ENCODE assay signal across 42 mouse cellular contexts in the genomic region with DNA sequence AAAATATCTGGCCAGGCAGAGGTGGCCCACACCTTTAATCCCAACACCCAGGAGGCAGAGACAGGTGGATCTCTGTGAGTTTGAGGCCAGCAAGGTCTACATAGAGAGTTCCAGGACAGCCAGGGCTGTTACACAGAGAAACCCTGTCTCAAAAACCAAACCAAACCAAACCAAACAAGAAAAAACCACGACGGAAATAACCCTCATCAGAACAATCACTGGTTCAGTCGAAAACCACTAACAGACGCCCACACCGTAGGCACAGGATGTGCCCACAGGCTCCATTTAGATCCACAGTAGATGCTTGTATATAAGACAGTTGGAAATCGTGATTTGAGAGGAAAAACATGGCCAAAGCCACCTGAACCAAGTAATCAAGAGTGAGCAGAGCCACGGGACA. TPM values are rescaled to one million over a fixed set of nuclear protein-coding genes. Genes with fewer than 3 reads are reported as not detected.
DNase-seq lines count a peak whose midpoint lies in the region; ATAC-seq lines count a peak whose summit lies in the region.
"Had no signal": no experiment of that assay in that cellular context is flagged by ENCODE, and none has a peak within 500 bp of the region (broad histone marks: within the 10 kb centered on the region; RNA-seq: fewer than 3 reads in every experiment).

No protein-coding gene starts in this region.

- peak; percentile 87 for ATAC-seq in activated CD4-positive, CD25-positive, alpha-beta regulatory T cell, adult 4 months
- ATAC-seq in megakaryocyte progenitor cell, adult 5-6 weeks (replicated peaks; ENCODE audit: poor library complexity): peak; percentile 34; the same call in 1 of the 2 replicates
- ATAC-seq: forebrain, postnatal 0 days; midbrain, embryonic 16.5 days; Patski had no signal

- peak; percentile 27 for DNase-seq in thymus, postnatal 25 days
- DNase-seq in thymus, postnatal 36 days: no peak
- DNase-seq in layer of hippocampus, adult 9-11 months: no peak
- no peak for DNase-seq in testis, postnatal 10 days (ENCODE audit: low spot score)
- DNase-seq in testis, postnatal 14 days (ENCODE audit: low spot score): no peak
- DNase-seq: adrenal gland, postnatal 25 days; cerebellum, adult 18-20 months; cerebellum, postnatal 14 days; forebrain, postnatal 0 days; gastrocnemius, postnatal 14 days; kidney, adult 18-20 months; kidney, postnatal 25 days; right cerebral cortex, postnatal 4 days; thymus, adult 18-20 months had no signal

RNA-seq across cellular contexts. Expression of gene Lypd3, which starts 8.6 kb away (rescaled TPM):
- not detected for polyA plus RNA-seq in activated CD4-positive, CD25-positive, alpha-beta regulatory T cell, adult 4 months (2017; shearing (Covaris generic))
- not detected in 2 replicates for total RNA-seq in megakaryocyte progenitor cell, adult 5-6 weeks (2015)
- total RNA-seq in megakaryocyte progenitor cell, adult 5-6 weeks (2017): not detected in 2 replicates
- total RNA-seq: gastrocnemius, postnatal 14 days; granulocyte monocyte progenitor cell, adult 5-6 weeks; heart, postnatal 25 days; megakaryocyte, adult 5-6 weeks; MEL had no signal
- polyA plus RNA-seq: Patski had no signal

RNA-seq across cellular contexts. Expression of gene Tex101, which starts 31.5 kb away (rescaled TPM):
- not detected for polyA plus RNA-seq in activated CD4-positive, CD25-positive, alpha-beta regulatory T cell, adult 4 months (2017; shearing (Covaris generic))
- total RNA-seq in megakaryocyte progenitor cell, adult 5-6 weeks (2015): not detected in 2 replicates
- total RNA-seq in megakaryocyte progenitor cell, adult 5-6 weeks (2017): not detected in 2 replicates
- total RNA-seq: adrenal gland, adult 18-20 months; adrenal gland, postnatal 25 days; forebrain, postnatal 0 days; gastrocnemius, postnatal 14 days; granulocyte monocyte progenitor cell, adult 5-6 weeks; heart, postnatal 25 days; layer of hippocampus, adult 18-20 months; layer of hippocampus, postnatal 14 days; left cerebral cortex, adult 2 months; left cerebral cortex, postnatal 25 days; megakaryocyte, adult 5-6 weeks had no signal
- polyA plus RNA-seq: brain, embryonic 14.5 days; embryonic facial prominence, embryonic 10.5 days; embryonic facial prominence, embryonic 15.5 days; forebrain, embryonic 12.5 days; forebrain, postnatal 0 days; heart, embryonic 10.5 days; heart, embryonic 15.5 days; hindbrain, embryonic 12.5 days; kidney, embryonic 15.5 days; limb, embryonic 13.5 days; liver, embryonic 11.5 days; liver, embryonic 16.5 days; lung, embryonic 15.5 days; midbrain, embryonic 11.5 days; midbrain, embryonic 16.5 days; neural tube, embryonic 13.5 days; Patski; stomach, embryonic 15.5 days had no signal

RNA-seq across cellular contexts. Expression of gene Phldb3, which starts 34.4 kb away (rescaled TPM):
- under 1 TPM; 0.25 to 0.73 TPM for polyA plus RNA-seq in activated CD4-positive, CD25-positive, alpha-beta regulatory T cell, adult 4 months (2017; shearing (Covaris generic))
- total RNA-seq in megakaryocyte progenitor cell, adult 5-6 weeks (2015): 3.6 and 4.5 TPM in 2 replicates
- total RNA-seq in megakaryocyte progenitor cell, adult 5-6 weeks (2017): 10.4 and 11.5 TPM in 2 replicates
- total RNA-seq: forebrain, postnatal 0 days; left cerebral cortex, adult 2 months had no signal
- polyA plus RNA-seq: embryonic facial prominence, embryonic 10.5 days; forebrain, embryonic 12.5 days; forebrain, postnatal 0 days; heart, embryonic 10.5 days; hindbrain, embryonic 12.5 days; midbrain, embryonic 11.5 days; midbrain, embryonic 16.5 days; neural tube, embryonic 13.5 days had no signal

RNA-seq across cellular contexts. Expression of gene Zfp575, which starts 57.6 kb away (rescaled TPM):
- polyA plus RNA-seq in activated CD4-positive, CD25-positive, alpha-beta regulatory T cell, adult 4 months (2017; shearing (Covaris generic)): under 1 TPM in 1 of 2 experiments, not detected in 1; 0.12 TPM
- total RNA-seq in megakaryocyte progenitor cell, adult 5-6 weeks (2015): 0.12 and 0.15 TPM in 2 replicates
- not detected in 2 replicates for total RNA-seq in megakaryocyte progenitor cell, adult 5-6 weeks (2017)
- polyA plus RNA-seq: Patski had no signal

RNA-seq across cellular contexts. Expression of gene Ethe1, which starts 57.7 kb away (rescaled TPM):
- polyA plus RNA-seq in activated CD4-positive, CD25-positive, alpha-beta regulatory T cell, adult 4 months (2017; shearing (Covaris generic)): 10 to 100 TPM; 19.0 to 21.6 TPM
- 61.3 and 68.9 TPM in 2 replicates for total RNA-seq in megakaryocyte progenitor cell, adult 5-6 weeks (2015)
- total RNA-seq in megakaryocyte progenitor cell, adult 5-6 weeks (2017): 18.3 and 31.4 TPM in 2 replicates
